8 mouse cellular contexts compared by ENCODE assay signal in the genomic region with DNA sequence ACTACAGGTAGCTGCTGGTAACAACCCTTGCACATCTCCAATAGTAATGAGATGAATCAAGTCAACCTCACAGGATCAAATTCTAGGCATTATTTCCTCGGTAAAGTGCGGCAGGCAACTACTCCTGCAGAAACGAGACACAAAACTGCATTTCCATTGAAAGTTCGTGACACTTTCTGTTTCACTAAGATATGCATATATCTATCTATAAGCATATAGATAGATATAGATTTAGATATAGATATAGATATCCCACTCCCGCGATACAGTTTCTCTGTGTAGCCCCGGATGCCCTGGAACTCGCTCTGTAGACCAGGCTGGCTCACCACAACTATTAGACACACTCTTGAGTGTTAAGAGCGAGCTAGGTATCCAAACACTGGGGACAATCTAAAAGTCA. TPM values are rescaled to one million over a fixed set of nuclear protein-coding genes. Genes with fewer than 3 reads are reported as not detected.
A peak's percentile ranks its signal among the peaks of the same experiment; 100 is the strongest.
DNase-seq lines count a peak whose midpoint lies in the region; TF ChIP-seq lines count a peak whose summit lies in the region.

No protein-coding gene starts in this region.

- DNase-seq in layer of hippocampus, adult 2 months (ENCODE audit: low spot score in 2 of 2) = no peak
- no peak for DNase-seq in layer of hippocampus, adult 9-11 months
- peak; percentile 53 for DNase-seq in induced T-regulatory cell, adult 2 months (ENCODE audit: low read depth)
- peak; percentile 25 for DNase-seq in neural tube, embryonic 10.5 days (ENCODE audit: extremely low spot score, low spot score)
- DNase-seq in urinary bladder, postnatal 10 days (ENCODE audit: low spot score) = no peak
- no peak for DNase-seq in layer of hippocampus, adult 18-20 months (ENCODE audit: low spot score in 2 of 2)
- DNase-seq in gastrocnemius, postnatal 36 days = no peak

- peak overlapping the region; percentile 89 for H3K27ac ChIP-seq in layer of hippocampus, adult 2 months
- H3K27ac ChIP-seq in bone marrow macrophage, adult 2 months (ENCODE audit: insufficient read depth, low read depth, low read length) = no peak overlapping the region

- peaks cover 4% of the 10 kb centered on the region for H3K4me1 ChIP-seq in bone marrow macrophage, adult 2 months (ENCODE audit: control insufficient read depth, insufficient read depth, low read length)

- H3K4me3 ChIP-seq in layer of hippocampus, adult 2 months = peak overlapping the region; percentile 87
- H3K4me3 ChIP-seq in bone marrow macrophage, adult 2 months (ENCODE audit: insufficient read depth, low read length) = peak overlapping the region; percentile 72

- no peak for TF ChIP-seq POLR2A in bone marrow macrophage, adult 2 months (IDR thresholded peaks at IDR 0.05; ENCODE audit: borderline replicate concordance, low read depth, low read length)

- intact Hi-C loops in gastrocnemius, postnatal 36 days (cut with DNase I) = no loop called here

- TF ChIP-seq CTCF in layer of hippocampus, adult 2 months (conservative IDR thresholded peaks at IDR 0.05) = no peak
- no peak for TF ChIP-seq CTCF in bone marrow macrophage, adult 2 months (IDR thresholded peaks at IDR 0.05; ENCODE audit: low read depth, low read length)

RNA-seq across cellular contexts. Expression of gene 1190007I07Rik, which starts 0.8 kb away (rescaled TPM):
- 10 to 100 TPM; 21.7 to 23.1 TPM for total RNA-seq in layer of hippocampus, adult 2 months (2021)
- 18.5 and 18.6 TPM in 2 replicates for polyA plus RNA-seq in bone marrow macrophage, adult 2 months (2012; ENCODE audit: insufficient read depth, insufficient read length, missing spikeins)
- 10 to 100 TPM; 17.8 to 20.7 TPM for total RNA-seq in layer of hippocampus, adult 18-20 months (2021)
- total RNA-seq in gastrocnemius, postnatal 36 days (2021) = 10 to 100 TPM; 28.6 to 32.7 TPM

RNA-seq across cellular contexts. Expression of gene Tdg, which starts 7.4 kb away (rescaled TPM):
- total RNA-seq in layer of hippocampus, adult 2 months (2021) = 10 to 100 TPM; 44.7 to 47.9 TPM
- 18.8 and 25.6 TPM in 2 replicates for polyA plus RNA-seq in bone marrow macrophage, adult 2 months (2012; ENCODE audit: insufficient read depth, insufficient read length, missing spikeins)
- total RNA-seq in layer of hippocampus, adult 18-20 months (2021) = 10 to 100 TPM; 32.6 to 35.1 TPM
- total RNA-seq in gastrocnemius, postnatal 36 days (2021) = 10 to 100 TPM; 15.3 to 15.5 TPM

Comparison
In these comparisons a context has a peak if more than half of its experiments do, and no peak if none do; other contexts are left out.
1. DNase-seq: peak in induced T-regulatory cell, adult 2 months (single experiment) and neural tube, embryonic 10.5 days (single experiment); none in layer of hippocampus, adult 2 months (0 of 2), layer of hippocampus, adult 9-11 months (single experiment), urinary bladder, postnatal 10 days (single experiment), layer of hippocampus, adult 18-20 months (0 of 2) and gastrocnemius, postnatal 36 days (0 of 2).